Mouse (Mus musculus): ENCODE measurements around the gene Mical2.
A peak's percentile ranks its signal among the peaks of the same experiment; 100 is the strongest.

Mical2 gene

GRCm38 (mm10) chr7:112453805-112454214 lies 228.2 kb downstream of the Mical2 start:
- DNase-seq (ENCODE audit: low spot score in 2 of 2) = no peak

- DNase-seq (ENCODE audit: low spot score in 2 of 2) = no peak
Observed at GRCm38 (mm10) chr7:112454380-112454779, 228.7 kb downstream of the Mical2 start.

GRCm38 (mm10) chr7:112454951-112455350 lies 229.3 kb downstream of the Mical2 start:
- no peak for DNase-seq (ENCODE audit: low spot score in 2 of 2)

- no peak for DNase-seq (ENCODE audit: low spot score in 2 of 2)
Observed at GRCm38 (mm10) chr7:112455566-112456110, 230.0 kb downstream of the Mical2 start.

- DNase-seq (ENCODE audit: low spot score in 2 of 2) = no peak
Observed at GRCm38 (mm10) chr7:112457373-112457772, 231.7 kb downstream of the Mical2 start.

GRCm38 (mm10) chr7:112457920-112458319 lies 232.3 kb downstream of the Mical2 start:
- no peak for DNase-seq (ENCODE audit: low spot score in 2 of 2)

GRCm38 (mm10) chr7:112458440-112458839 lies 232.8 kb downstream of the Mical2 start:
- peak in 1 of 2 experiments; percentile 6 for DNase-seq (ENCODE audit: low spot score in 2 of 2)

Measured in right cerebral cortex, postnatal 36 days (tissue).